Mouse (Mus musculus) stomach, postnatal 0 days (tissue): ENCODE results near the gene Ovol2.

Experiments used
- CTCF ChIP-seq: IDR thresholded peaks from 2 replicates; pipeline ENCODE4 v1.5.1; 2016; ENCODE audit warnings: antibody characterized with exemption, low read depth, mild to moderate bottlenecking, moderate library complexity
- EP300 ChIP-seq: optimal IDR thresholded peaks from 2 replicates; pipeline ENCODE3; 2016; ENCODE audit warnings: antibody characterized with exemption

DNA sequence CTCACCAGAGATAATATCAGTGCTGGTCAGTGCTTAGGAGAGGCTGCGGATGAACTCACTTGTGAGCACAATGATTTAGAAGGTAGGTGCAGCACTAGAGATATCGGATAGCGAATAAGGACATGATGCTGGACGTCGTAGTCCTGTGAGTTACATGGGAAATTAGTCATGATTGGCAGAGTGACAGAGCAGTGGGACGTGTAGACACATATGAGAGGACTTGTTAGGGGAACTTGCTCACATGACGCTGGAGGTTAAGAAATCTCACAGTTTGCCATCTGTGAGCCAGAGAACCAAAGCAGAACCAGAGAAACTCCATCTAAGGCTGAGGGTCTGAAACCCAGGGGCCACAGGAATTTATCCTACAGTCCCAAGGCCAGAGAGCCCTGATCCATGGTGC, 41.6 kb downstream of the Ovol2 start:
- TF ChIP-seq EP300 = no peak
- no peak for TF ChIP-seq CTCF
